ENCODE assay signal across 18 mouse cellular contexts in genomic region chr10:20164810-20165209, GRCm38 (mm10).
"Had no signal": no experiment of that assay in that cellular context is flagged by ENCODE, and none has a peak within 500 bp of the region (broad histone marks: within the 10 kb centered on the region; RNA-seq: fewer than 3 reads in every experiment).

No protein-coding gene starts in this region.

- H3K9ac ChIP-seq: liver, embryonic 15.5 days; lung, embryonic 14.5 days; midbrain, embryonic 12.5 days; neural tube, embryonic 13.5 days; neural tube, embryonic 15.5 days; stomach, embryonic 15.5 days had no signal

- ATAC-seq: midbrain, embryonic 16.5 days had no signal

- H3K36me3 ChIP-seq: liver, embryonic 15.5 days; midbrain, embryonic 10.5 days; midbrain, embryonic 12.5 days; neural tube, embryonic 13.5 days; neural tube, embryonic 15.5 days; stomach, embryonic 15.5 days had no signal

- H3K4me1 ChIP-seq: midbrain, embryonic 12.5 days; stomach, embryonic 15.5 days had no signal

- DNase-seq: lung, adult 18-20 months; lung, embryonic 14.5 days; lung, postnatal 4 days; midbrain, embryonic 14.5 days; retina, postnatal 1 day; right cerebral cortex, adult 18-20 months; thymus, adult 2 months; thymus, postnatal 25 days; thymus, postnatal 4 days had no signal

- H3K27ac ChIP-seq: liver, embryonic 15.5 days; midbrain, embryonic 10.5 days; midbrain, embryonic 12.5 days; neural tube, embryonic 13.5 days; neural tube, embryonic 15.5 days; stomach, embryonic 15.5 days; stomach, postnatal 0 days had no signal

- H3K4me2 ChIP-seq: liver, embryonic 15.5 days; lung, embryonic 14.5 days; midbrain, embryonic 12.5 days; neural tube, embryonic 13.5 days; neural tube, embryonic 15.5 days; stomach, embryonic 15.5 days had no signal

- H3K4me3 ChIP-seq: liver, embryonic 15.5 days; midbrain, embryonic 10.5 days; midbrain, embryonic 12.5 days; myocyte; neural tube, embryonic 13.5 days; neural tube, embryonic 15.5 days; stomach, embryonic 15.5 days had no signal

- H3K9me3 ChIP-seq: liver, embryonic 15.5 days; midbrain, embryonic 10.5 days; midbrain, embryonic 12.5 days; neural tube, embryonic 15.5 days; stomach, embryonic 15.5 days had no signal

- H3K27me3 ChIP-seq: liver, embryonic 15.5 days; neural tube, embryonic 13.5 days; neural tube, embryonic 15.5 days; stomach, embryonic 15.5 days had no signal
